In genomic region chr4:135645022-135645637, GRCm38 (mm10) we compare ENCODE assay signal across 14 mouse cellular contexts. TPM values are rescaled to one million over a fixed set of nuclear protein-coding genes. Genes with fewer than 3 reads are reported as not detected.
DNase-seq lines count a peak whose midpoint lies in the region; ATAC-seq and TF ChIP-seq lines count a peak whose summit lies in the region.
"Had no signal": no experiment of that assay in that cellular context is flagged by ENCODE, and none has a peak within 500 bp of the region (broad histone marks: within the 10 kb centered on the region; RNA-seq: fewer than 3 reads in every experiment).

No protein-coding gene starts in this region.

- ATAC-seq in heart, embryonic 11.5 days (replicated peaks; ENCODE audit: insufficient number of reproducible peaks, low FRiP score, low TSS enrichment), result peak; percentile 76
- ATAC-seq in liver, postnatal 0 days, result no peak
- peak; percentile 46; the same call in 1 of the 2 replicates for ATAC-seq in stomach, embryonic 14.5 days (ENCODE audit: insufficient number of reproducible peaks, insufficient read depth, low FRiP score, low read depth)
- ATAC-seq: activated CD4-positive, CD25-positive, alpha-beta regulatory T cell, adult 4 months had no signal

- 17% methylated on average over 12 of the region's 12 CpGs for WGBS in heart, embryonic 11.5 days (ENCODE audit: insufficient replicate concordance)
- WGBS in liver, postnatal 0 days (ENCODE audit: insufficient replicate concordance), result 54% methylated on average over 12 of the region's 12 CpGs
- 65% methylated on average over 12 of the region's 12 CpGs for WGBS in limb, embryonic 10.5 days
- 36% methylated on average over 12 of the region's 12 CpGs for WGBS in stomach, embryonic 14.5 days

- no peak for DNase-seq in heart, adult 18-20 months
- peak; percentile 86 for DNase-seq in liver
- DNase-seq in liver, postnatal 0 days, result no peak
- no peak for DNase-seq in limb, embryonic 10.5 days (ENCODE audit: low spot score)
- no peak for DNase-seq in cerebellum, postnatal 10 days
- DNase-seq in embryo, embryonic 11 days, result no peak
- DNase-seq: cerebellum, adult 9-10 months; retina, postnatal 1 day; thymus, postnatal 36 days had no signal

- no peak for TF ChIP-seq EP300 in liver, postnatal 0 days (IDR thresholded peaks at IDR 0.05; ENCODE audit: low read depth)

- no peak for TF ChIP-seq CTCF in liver, postnatal 0 days (IDR thresholded peaks at IDR 0.05; ENCODE audit: low read depth)

- peaks cover 16% of the 10 kb centered on the region for H3K4me1 ChIP-seq in heart, embryonic 11.5 days (ENCODE audit: control insufficient read depth, insufficient read depth, low read length)
- H3K4me1 ChIP-seq in liver, postnatal 0 days (ENCODE audit: insufficient read depth), result no peaks in the 10 kb centered on the region
- H3K4me1 ChIP-seq in limb, embryonic 10.5 days, result peaks cover 10% of the 10 kb centered on the region; the same call in 1 of the 2 replicates
- H3K4me1 ChIP-seq in stomach, embryonic 14.5 days (ENCODE audit: control insufficient read depth, insufficient read depth, low read length), result no peaks in the 10 kb centered on the region
- H3K4me1 ChIP-seq: midbrain, embryonic 12.5 days had no signal

- H3K36me3 ChIP-seq in heart, embryonic 11.5 days (ENCODE audit: control insufficient read depth, insufficient read depth, low read length), result no peaks in the 10 kb centered on the region
- H3K36me3 ChIP-seq in liver, postnatal 0 days (replicated peaks; ENCODE audit: insufficient read depth, low read length), result no peaks in the 10 kb centered on the region
- no peaks in the 10 kb centered on the region for H3K36me3 ChIP-seq in limb, embryonic 10.5 days
- H3K36me3 ChIP-seq in stomach, embryonic 14.5 days (ENCODE audit: control insufficient read depth, insufficient read depth, low read length), result no peaks in the 10 kb centered on the region
- H3K36me3 ChIP-seq: G1E; midbrain, embryonic 12.5 days had no signal

- H3K4me3 ChIP-seq in heart, embryonic 11.5 days (ENCODE audit: low read depth, low read length), result no peak overlapping the region
- no peak overlapping the region for H3K4me3 ChIP-seq in liver, postnatal 0 days (ENCODE audit: low read depth, low read length)
- H3K4me3 ChIP-seq in limb, embryonic 10.5 days, result no peak overlapping the region
- H3K4me3 ChIP-seq in stomach, embryonic 14.5 days (ENCODE audit: low read depth, low read length), result no peak overlapping the region
- H3K4me3 ChIP-seq: midbrain, embryonic 12.5 days had no signal

- H3K9ac ChIP-seq in heart, embryonic 11.5 days (ENCODE audit: low read depth, low read length), result peak overlapping the region; percentile 34; the same call in 1 of the 2 replicates
- H3K9ac ChIP-seq in liver, postnatal 0 days (replicated peaks), result no peak overlapping the region
- no peak overlapping the region for H3K9ac ChIP-seq in stomach, embryonic 14.5 days (replicated peaks; ENCODE audit: low read depth, low read length)
- H3K9ac ChIP-seq: midbrain, embryonic 12.5 days had no signal

- H3K4me2 ChIP-seq in heart, embryonic 11.5 days, result peak overlapping the region; percentile 43
- no peak overlapping the region for H3K4me2 ChIP-seq in liver, postnatal 0 days (ENCODE audit: low read depth, low read length)
- no peak overlapping the region for H3K4me2 ChIP-seq in stomach, embryonic 14.5 days (replicated peaks; ENCODE audit: low read depth, low read length)
- H3K4me2 ChIP-seq: midbrain, embryonic 12.5 days had no signal

- peaks cover 2% of the 10 kb centered on the region; the same call in 1 of the 2 replicates for H3K27me3 ChIP-seq in heart, embryonic 11.5 days (ENCODE audit: control insufficient read depth, insufficient read depth, low read length)
- H3K27me3 ChIP-seq in liver, postnatal 0 days (ENCODE audit: insufficient read depth, low read length), result no peaks in the 10 kb centered on the region
- no peaks in the 10 kb centered on the region; the same call in 1 of the 2 replicates for H3K27me3 ChIP-seq in limb, embryonic 10.5 days (ENCODE audit: low read depth, poor library complexity, severe bottlenecking)
- H3K27me3 ChIP-seq in stomach, embryonic 14.5 days (ENCODE audit: control insufficient read depth, insufficient read depth, low read length), result no peaks in the 10 kb centered on the region

- no peaks in the 10 kb centered on the region for H3K9me3 ChIP-seq in heart, embryonic 11.5 days (replicated peaks; ENCODE audit: control insufficient read depth, low read length)
- no peaks in the 10 kb centered on the region for H3K9me3 ChIP-seq in liver, postnatal 0 days (ENCODE audit: low read length)
- H3K9me3 ChIP-seq in limb, embryonic 10.5 days (replicated peaks), result no peaks in the 10 kb centered on the region
- H3K9me3 ChIP-seq in stomach, embryonic 14.5 days (ENCODE audit: control insufficient read depth, low read depth, low read length), result no peaks in the 10 kb centered on the region
- H3K9me3 ChIP-seq: G1E had no signal

- peak overlapping the region; percentile 48 for H3K27ac ChIP-seq in heart, embryonic 11.5 days (ENCODE audit: low read depth, low read length)
- H3K27ac ChIP-seq in liver, postnatal 0 days (ENCODE audit: low read depth), result no peak overlapping the region
- H3K27ac ChIP-seq in limb, embryonic 10.5 days, result peak overlapping the region; percentile 63; the same call in 1 of the 2 replicates
- H3K27ac ChIP-seq in stomach, embryonic 14.5 days (ENCODE audit: low read length), result peak overlapping the region; percentile 4; the same call in 1 of the 2 replicates
- H3K27ac ChIP-seq: midbrain, embryonic 12.5 days had no signal

RNA-seq across cellular contexts. Expression of gene Ifnlr1, which starts 41.0 kb away (rescaled TPM):
- polyA plus RNA-seq in heart, embryonic 11.5 days (2014; fragmentation: Nextera tagmentation; extraction: Ambion mirVana), result 0.17 and 0.20 TPM in 2 replicates
- total RNA-seq in heart, adult 18-20 months (2021), result 1 to 10 TPM; 1.8 to 2.0 TPM
- 0.22 and 0.30 TPM in 2 replicates for polyA plus RNA-seq in liver, postnatal 0 days (2015; fragmentation: Nextera tagmentation; extraction: Ambion mirVana)
- polyA plus RNA-seq in limb, embryonic 10.5 days (2016; fragmentation: Nextera tagmentation; extraction: Ambion mirVana), result 0.43 and 0.59 TPM in 2 replicates
- 1.4 and 1.8 TPM in 2 replicates for polyA plus RNA-seq in stomach, embryonic 14.5 days (2014; fragmentation: Nextera tagmentation; extraction: Ambion mirVana)
- polyA plus RNA-seq: G1E had no signal
